Mouse (Mus musculus): ENCODE data around the gene Ppp5c.

Ppp5c gene

GRCm38 (mm10) chr7:17055287-17055946, 27.7 kb upstream of the Ppp5c start:
- in situ Hi-C loops (cut with MseI, MboI) = loop anchor here in 1 of 2 experiments (25.0 kb wide), 1 partner anchor 1832 kb away; no protein-coding TSS in a partner anchor

GRCm38 (mm10) chr7:17054325-17054989, 26.7 kb upstream of the Ppp5c start:
- in situ Hi-C loops (cut with MseI, MboI) = loop anchor here in 1 of 2 experiments (25.0 kb wide), 1 partner anchor 1833 kb away; no protein-coding TSS in a partner anchor

DNA sequence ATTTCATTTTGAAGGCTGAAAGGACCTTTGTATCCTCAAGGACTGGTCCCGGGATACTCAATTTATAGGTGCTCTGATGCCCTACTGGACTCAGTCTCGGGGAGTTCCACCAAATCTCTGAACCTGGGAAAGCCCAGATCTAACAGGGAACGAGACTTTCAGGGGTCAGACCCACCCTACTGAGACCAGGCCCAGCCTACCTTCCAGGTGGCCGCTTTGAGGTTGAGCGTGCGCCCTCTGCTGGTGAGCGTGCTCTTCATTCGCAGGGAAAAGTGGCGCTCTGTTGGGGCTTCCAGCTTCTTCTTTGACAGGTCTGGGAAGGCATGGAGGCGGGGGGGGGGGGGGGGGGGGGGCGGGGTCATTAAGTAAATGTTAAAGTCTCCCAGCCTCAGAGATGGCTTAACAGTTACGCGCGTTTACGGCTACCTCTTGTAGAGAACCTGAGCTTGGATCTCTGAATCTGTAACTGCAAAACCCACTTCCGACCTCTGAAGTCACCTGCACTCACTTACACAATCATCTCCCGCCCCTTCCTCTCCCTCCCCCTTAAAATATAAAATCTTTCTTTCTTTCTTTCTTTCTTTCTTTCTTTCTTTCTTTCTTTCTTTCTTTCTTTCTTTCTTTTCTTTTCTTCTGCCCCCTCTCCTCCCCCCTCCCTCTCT, 23.3 kb upstream of the Ppp5c start:
- in situ Hi-C loops (cut with MseI, MboI) = loop anchor here in 1 of 2 experiments (25.0 kb wide), 1 partner anchor 1836 kb away; no protein-coding TSS in a partner anchor

DNA sequence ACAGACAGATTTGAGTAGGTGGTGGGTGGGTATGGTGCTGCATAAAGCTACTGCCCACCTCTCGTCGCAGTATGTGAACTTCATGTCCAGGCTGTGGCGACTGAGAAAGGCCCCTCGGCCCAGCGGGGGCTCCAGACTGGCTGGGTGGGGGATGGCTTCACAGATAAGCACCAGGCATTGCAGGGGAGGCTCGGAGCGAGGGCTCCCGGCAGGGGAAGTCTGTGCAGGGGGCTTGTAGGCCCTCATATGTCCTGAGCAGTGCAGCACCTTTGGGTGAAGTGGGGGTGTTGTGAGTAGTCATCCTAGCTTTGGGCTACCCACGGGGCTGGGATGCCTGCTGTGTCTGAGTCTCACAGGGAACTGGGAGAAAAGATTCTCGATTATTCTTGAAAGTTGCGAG, 22.8 kb upstream of the Ppp5c start:
- in situ Hi-C loops (cut with MseI, MboI) = loop anchor here in 1 of 2 experiments (25.0 kb wide), 1 partner anchor 1837 kb away; no protein-coding TSS in a partner anchor

DNA sequence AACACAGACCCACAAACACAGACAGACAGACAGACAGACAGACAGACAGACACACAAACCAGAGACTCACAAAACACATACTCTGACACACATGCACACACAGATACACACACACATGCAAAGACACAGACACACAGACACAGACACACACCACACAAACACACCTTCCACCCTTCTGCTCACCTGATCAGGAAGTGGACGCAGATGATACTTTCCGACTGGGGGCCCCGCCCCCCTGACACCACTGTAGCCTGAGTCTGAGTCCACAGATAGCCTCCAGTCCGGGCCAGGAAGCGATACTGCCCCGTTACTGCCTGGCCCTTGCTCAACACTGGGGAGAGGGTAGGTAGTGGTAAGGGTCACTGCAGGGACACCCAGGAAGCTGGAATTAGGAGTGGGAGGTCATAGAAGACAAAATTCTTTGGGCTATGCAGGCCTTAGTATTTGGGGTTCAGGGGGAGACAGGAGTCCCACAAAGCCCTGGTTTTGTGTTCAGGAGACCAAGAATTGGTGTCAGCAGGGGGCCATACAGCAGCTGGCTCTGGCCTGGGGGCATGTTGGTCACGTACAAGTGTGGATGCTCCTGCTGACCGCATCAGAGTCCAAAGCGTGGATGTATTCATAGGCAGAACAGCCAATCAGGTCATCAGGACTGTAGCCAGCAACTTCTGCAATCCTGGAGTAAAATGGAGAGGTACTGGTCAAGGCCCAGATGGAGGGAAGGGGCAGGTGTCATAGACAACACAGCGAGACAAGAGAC, 20.9 kb upstream of the Ppp5c start:
- in situ Hi-C loops (cut with MseI, MboI) = no loop called here

- in situ Hi-C loops (cut with MseI, MboI) = no loop called here
These were observed 19.4 kb upstream of the Ppp5c start for GRCm38 (mm10) chr7:17047041-17047682.

DNA sequence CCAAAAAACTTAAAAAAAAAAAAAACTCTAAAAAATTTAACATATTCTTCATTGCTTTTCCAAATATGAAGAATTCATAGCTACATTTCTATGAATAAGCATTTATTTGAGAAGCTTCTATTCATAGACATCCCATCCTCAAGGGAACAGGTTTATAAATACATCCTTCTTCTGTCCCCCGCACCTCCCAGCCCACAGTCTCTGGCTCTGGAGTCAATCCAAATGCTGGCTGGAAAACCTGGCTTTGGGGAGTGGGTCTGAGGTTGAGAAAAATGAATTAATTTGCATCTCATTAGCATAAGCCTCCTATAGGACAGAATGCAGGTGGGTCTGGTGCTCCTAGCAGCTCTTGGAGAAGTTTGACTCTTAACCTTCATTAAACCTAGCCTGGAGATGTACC, 18.0 kb upstream of the Ppp5c start:
- in situ Hi-C loops (cut with MseI, MboI) = no loop called here

- in situ Hi-C loops (cut with MseI, MboI) = no loop called here
These were observed 11.6 kb upstream of the Ppp5c start for GRCm38 (mm10) chr7:17039373-17039772.

GRCm38 (mm10) chr7:17038018-17038695, 10.4 kb upstream of the Ppp5c start:
- in situ Hi-C loops (cut with MseI, MboI) = no loop called here

DNA sequence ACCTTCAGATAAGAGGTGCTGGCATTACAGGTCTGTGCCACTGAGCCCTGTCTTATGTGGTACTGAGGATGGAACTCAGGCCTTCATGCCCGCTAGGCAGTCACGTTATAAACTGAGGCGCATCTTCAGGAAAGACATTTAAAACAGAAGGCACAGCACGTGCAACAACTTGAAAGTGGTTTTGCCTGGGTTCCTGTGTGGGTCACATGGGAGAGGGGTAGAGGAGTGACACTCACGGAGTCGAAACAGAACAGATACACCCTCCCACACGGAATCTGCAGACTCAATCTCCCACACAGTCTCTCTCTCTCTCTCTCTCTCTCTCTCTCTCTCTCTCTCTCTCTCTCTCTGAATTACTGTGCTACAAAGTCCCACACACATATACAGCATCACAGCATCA, 2.5 kb upstream of the Ppp5c start:
- in situ Hi-C loops (cut with MseI, MboI) = no loop called here

DNA sequence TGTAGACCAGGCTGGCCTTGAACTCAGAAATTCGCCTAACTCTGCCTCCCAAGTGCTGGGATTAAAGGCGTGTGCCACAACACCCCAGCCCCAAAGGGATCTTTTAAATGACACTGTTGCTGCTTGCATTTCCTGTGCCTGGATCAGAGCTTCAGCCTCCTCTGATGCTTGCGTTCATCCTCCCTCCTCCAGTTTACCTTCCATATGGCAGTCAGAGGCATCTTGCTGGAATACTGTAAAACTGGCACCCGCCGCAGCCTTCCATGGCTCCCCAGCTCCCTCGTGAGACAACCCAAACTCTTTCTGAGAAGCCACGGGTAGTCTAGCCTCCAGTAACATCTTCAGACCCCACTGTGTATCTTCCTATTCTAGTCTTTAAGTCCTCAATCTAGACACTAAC, 1.2 kb upstream of the Ppp5c start:
- in situ Hi-C loops (cut with MseI, MboI) = no loop called here

DNA sequence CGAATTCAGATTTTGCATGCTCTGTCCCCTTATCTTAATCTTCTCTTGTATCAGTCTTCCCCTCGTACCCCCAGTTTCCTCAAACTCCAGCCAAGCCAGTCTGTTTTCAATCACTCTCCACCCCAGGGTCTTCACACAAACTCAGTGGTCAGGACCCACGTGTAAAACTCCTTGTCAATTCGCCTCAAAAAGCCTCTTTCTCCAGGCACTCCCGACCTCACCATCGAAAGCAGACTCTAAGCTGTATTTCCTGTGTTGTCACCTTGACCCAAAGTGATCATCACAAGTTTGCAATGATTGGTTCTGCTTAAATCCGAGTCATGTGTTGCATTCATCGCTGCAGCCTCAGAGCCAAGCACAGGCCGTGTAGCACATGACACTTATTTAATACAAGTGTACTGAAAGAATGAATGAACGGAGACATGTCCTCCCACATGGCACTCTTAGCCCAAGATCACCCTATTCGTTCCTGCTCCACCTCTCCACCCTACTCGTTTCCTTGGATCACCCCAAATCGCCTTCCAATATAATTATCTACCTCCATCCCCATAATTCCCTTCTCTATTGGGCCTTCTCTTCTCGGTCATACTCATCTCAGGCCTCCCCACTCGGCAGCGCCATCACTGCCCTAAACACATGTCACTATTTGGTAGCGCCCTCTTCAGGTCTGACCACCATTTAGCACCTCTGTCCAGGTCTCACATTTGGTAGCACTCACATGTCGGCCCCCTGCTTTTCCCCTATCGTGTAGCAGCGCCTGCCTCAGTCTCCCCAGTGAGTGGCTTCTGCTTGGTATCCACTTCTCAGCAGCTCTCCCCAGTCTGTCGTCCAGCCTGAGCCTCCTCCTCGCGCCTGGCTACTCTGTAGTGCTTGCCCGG, 775 bp downstream of the Ppp5c start:
- in situ Hi-C loops (cut with MseI, MboI) = no loop called here

DNA sequence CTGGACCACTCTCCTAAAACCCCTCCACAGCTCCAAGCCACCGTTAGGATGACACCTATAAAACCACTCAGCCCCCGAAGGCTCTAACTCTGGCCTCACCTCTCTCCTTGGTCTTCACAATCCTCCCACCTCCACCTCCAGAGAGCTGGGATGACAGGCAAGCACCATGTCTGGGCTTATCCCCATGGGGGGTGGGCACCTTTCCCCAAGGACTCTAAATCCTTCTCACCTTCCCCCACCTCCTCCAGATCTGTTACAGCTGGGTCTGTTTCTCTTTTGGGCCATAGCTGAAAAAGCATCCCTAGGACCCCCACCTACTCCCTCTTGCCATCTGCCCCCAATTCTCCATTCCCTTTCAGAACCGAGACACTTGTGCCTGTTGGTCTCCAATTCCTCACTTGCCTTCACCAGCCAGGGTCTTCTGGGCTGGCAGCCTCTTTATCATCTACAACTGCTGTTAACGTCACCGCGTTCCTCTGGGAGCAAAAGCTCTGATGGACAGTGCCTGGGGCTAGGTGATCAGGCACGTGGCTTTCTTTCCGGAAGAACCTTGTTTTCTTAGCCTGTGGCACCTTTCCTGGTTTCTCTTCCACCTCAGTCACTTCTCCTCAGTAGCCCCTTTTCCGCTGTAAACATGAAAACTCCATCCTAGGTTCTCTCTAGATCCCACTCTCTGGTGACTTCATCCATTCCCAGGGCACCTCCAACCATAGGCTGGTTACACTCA, 1.7 kb downstream of the Ppp5c start:
- in situ Hi-C loops (cut with MseI, MboI) = no loop called here

DNA sequence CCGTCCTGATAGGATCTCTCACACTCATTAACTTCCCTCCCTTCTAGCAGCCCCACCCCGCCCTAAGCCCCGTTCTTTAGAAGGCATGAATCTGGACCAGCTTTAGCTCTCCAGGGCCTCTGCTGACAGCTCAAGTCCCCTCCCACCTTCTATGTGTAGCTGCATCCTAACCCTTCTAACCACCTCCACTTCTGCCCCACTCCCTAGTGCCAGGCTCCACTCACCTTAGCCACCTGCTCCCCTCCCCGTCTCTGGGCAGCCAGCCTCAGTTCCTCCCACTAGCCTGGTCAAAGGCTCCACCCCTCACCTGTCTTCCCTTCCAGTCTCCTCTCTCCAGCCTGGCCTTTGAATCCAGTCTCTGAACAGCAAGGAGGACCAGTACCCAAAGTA, 2.2 kb downstream of the Ppp5c start:
- in situ Hi-C loops (cut with MseI, MboI) = no loop called here

DNA sequence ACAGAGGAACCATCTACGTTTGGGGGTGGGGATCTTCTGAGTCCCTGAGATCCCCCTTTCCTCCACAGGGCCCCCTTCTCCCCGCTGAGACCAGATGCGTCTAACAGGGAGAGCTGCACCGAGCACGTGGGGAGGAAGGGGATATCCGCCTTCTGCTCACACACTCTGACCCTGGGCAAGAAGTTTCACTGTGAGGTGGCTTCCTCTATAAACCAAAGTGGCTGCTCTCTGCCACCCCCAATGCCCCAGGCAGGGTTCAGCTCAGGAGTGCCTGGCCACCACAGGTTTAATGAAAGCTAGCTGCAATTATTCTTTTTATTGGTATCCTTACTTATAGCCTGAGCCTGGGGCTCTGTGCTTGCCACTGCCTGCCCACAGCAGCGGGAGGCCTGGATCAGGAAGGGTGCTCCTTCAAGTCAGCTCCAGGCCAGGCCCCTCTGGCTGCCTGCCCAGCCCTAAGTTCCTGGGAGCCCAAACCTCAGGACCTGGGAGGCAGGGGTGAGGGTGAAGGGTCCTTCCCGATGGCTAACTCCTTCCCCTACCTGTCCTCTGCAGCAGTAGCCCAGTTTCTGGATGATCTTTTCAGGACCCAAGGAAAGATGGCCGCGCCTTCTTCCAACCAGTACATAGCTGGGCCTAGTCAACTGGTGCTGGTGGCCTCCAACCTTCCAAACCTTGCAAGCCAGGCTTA, 2.8 kb downstream of the Ppp5c start:
- in situ Hi-C loops (cut with MseI, MboI) = no loop called here

DNA sequence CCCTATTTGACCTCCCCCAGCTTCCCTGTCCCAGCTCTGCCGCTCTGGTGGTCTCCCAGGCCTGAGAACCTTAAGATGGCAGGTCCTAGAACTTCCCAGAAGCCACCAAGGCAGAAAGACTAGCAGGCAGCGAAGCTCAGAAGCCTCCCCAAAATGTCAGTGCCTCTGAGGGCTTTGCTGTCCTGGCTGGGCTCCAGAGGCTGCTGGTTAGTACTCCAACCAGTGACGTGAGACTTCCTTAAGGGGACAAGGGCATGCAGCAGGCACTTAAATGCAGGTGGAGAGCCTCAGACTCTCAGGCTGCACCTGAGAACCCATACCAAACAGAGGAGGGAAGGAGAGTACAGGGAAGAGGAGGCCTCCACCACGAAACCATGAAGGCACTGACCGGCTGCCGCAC, 3.6 kb downstream of the Ppp5c start:
- in situ Hi-C loops (cut with MseI, MboI) = no loop called here

- in situ Hi-C loops (cut with MseI, MboI) = no loop called here
These were observed 4.0 kb downstream of the Ppp5c start for GRCm38 (mm10) chr7:17023701-17024100.

DNA sequence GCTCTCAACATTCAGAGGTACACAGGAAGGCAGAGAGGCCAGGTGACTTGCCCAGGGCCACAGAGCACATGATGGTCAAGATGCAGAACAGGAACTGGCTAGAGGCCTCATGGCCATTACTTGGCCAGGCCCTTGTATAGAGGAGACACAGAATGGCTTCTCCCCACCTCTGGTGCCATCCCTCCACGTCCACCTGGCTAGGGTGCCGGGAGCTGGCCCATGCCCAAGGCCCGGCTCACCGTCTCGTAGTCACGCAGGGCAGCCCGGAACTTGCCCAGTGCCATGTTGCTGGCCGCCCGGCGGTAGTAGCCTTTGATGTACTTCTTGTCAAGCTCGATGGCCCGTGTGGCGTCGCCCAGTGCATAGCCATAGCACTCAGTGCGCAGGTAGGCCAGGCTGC, 5.5 kb downstream of the Ppp5c start:
- in situ Hi-C loops (cut with MseI, MboI) = no loop called here
